Mouse (Mus musculus) lung, postnatal 0 days (tissue): ENCODE measurements at regions not wholly inside any gene's neighbourhood (a gene's known extent, or its start where the extent isn't known, plus 50 kb on each side); places are given as distances from the start of the nearest gene placed in this dataset.
A peak's percentile ranks its signal among the peaks of the same experiment; 100 is the strongest.

ENCODE experiments used
- ATAC-seq: fragments of 200-750 bp; cut with Nextera tagmentation; 2 replicates; pipeline ENCODE4 v1.8.0; 2017; ENCODE audit warnings: moderate library complexity
- DNase-seq: peaks from one replicate; pipeline ENCODE4 v3.0.0-alpha.2; 2016; ENCODE audit warnings: low spot score
- H3K27ac ChIP-seq: fragments of 300-500 bp; sonication (generic); 2 replicates; pipeline ENCODE4 v1.5.1; 2014; ENCODE audit warnings: antibody characterized with exemption, mild to moderate bottlenecking, low read length, mixed read lengths
- H3K27me3 ChIP-seq: fragments of 300-500 bp; sonication (generic); replicated peaks from 2 replicates; pipeline ENCODE4 v1.6.1; 2014; ENCODE audit warnings: low read length, mixed read lengths; ENCODE audit not compliant: insufficient read depth
- H3K36me3 ChIP-seq: fragments of 300-500 bp; sonication (generic); 2 replicates; pipeline ENCODE4 v1.6.1; 2014; ENCODE audit warnings: low read length, mixed read lengths; ENCODE audit not compliant: insufficient read depth
- H3K4me1 ChIP-seq: fragments of 300-500 bp; sonication (generic); 2 replicates; pipeline ENCODE4 v1.6.1; 2014; ENCODE audit warnings: antibody characterized with exemption, low read depth, low read length, mixed read lengths; ENCODE audit not compliant: insufficient read depth
- H3K4me2 ChIP-seq: fragments of 300-500 bp; sonication (generic); replicated peaks from 2 replicates; pipeline ENCODE4 v1.6.1; 2014; ENCODE audit warnings: low read depth, mild to moderate bottlenecking, low read length, moderate library complexity, mixed read lengths
- H3K4me3 ChIP-seq: fragments of 300-500 bp; sonication (generic); 2 replicates; pipeline ENCODE4 v1.5.1; 2014; ENCODE audit warnings: low read depth, low read length
- H3K9ac ChIP-seq: fragments of 300-500 bp; sonication (generic); replicated peaks from 2 replicates; pipeline ENCODE4 v1.6.1; 2014; ENCODE audit warnings: low read depth, mild to moderate bottlenecking
- H3K9me3 ChIP-seq: fragments of 300-500 bp; sonication (generic); 2 replicates; pipeline ENCODE4 v1.6.1; 2016; ENCODE audit warnings: low read length, mixed read lengths
- CTCF ChIP-seq: IDR thresholded peaks from 2 replicates; pipeline ENCODE4 v1.5.1; 2016; ENCODE audit warnings: antibody characterized with exemption, mild to moderate bottlenecking
- EP300 ChIP-seq: IDR thresholded peaks from 2 replicates; pipeline ENCODE4 v1.6.1; 2016; ENCODE audit warnings: antibody characterized with exemption, mild to moderate bottlenecking, control low read depth
- WGBS: fragments of 180-500 bp; shearing (Covaris S2); extraction: QIAGEN DNeasy Blood & Tissue Kit; methylation state at CpG from one replicate; pipeline ENCODE4 v1.1.7; 2014; 5-methylcytosine and 5-hydroxymethylcytosine counted together

DNA sequence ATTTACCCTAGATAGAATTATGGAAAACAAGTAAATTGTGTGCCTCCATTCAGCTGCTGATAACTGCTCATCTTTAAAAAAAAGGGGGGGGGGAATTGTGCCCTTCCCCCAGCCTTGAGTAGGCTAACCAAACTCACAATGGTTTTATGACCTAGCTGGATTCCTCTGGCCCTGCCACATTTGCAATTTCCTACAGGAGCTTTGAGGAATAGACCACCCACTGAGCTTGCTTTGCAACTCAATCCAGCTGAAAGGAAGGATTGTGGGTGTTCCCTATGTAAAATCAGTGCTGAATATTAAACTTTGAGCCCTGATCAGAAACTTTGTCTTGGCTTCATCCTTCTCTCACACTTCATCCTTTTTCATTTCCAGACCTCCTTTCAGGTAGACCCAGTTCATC lies 365.2 kb upstream of the Xrcc4 start:
- TF ChIP-seq EP300 (no peak), CTCF (no peak)
- no peaks in the 10 kb centered on the region for H3K36me3 ChIP-seq
- no peak for ATAC-seq
- no peak overlapping the region for H3K9ac ChIP-seq
- DNase-seq = no peak
- no peaks in the 10 kb centered on the region for H3K4me1 ChIP-seq
- no peaks in the 10 kb centered on the region for H3K27me3 ChIP-seq
- H3K27ac ChIP-seq = no peak overlapping the region
- no peak overlapping the region for H3K4me3 ChIP-seq
- H3K9me3 ChIP-seq = no peaks in the 10 kb centered on the region
- no peak overlapping the region for H3K4me2 ChIP-seq

- DNase-seq (no peak), ATAC-seq (no peak)
- no peaks in the 10 kb centered on the region for H3K36me3 ChIP-seq
- H3K9ac ChIP-seq = no peak overlapping the region
- H3K9me3 ChIP-seq = no peaks in the 10 kb centered on the region
- TF ChIP-seq EP300 (no peak), CTCF (no peak)
- H3K4me2 ChIP-seq = no peak overlapping the region
- H3K4me1 ChIP-seq = no peaks in the 10 kb centered on the region
- H3K27me3 ChIP-seq = no peaks in the 10 kb centered on the region
- no peak overlapping the region for H3K4me3 ChIP-seq
- no peak overlapping the region for H3K27ac ChIP-seq
- 72% methylated on average over 3 of the region's 3 CpGs for WGBS
These were observed 337.5 kb upstream of the Xrcc4 start for GRCm38 (mm10) chr13:90426901-90427300.

- Histone ChIP-seq H3K4me3 (no peak overlapping the region), H3K9me3 (no peaks in the 10 kb centered on the region), H3K4me1 (no peaks in the 10 kb centered on the region), H3K27me3 (no peaks in the 10 kb centered on the region), H3K36me3 (no peaks in the 10 kb centered on the region), H3K4me2 (no peak overlapping the region), H3K9ac (no peak overlapping the region), H3K27ac (no peak overlapping the region)
- WGBS = 65% methylated on average over 1 of the region's 1 CpGs
- DNase-seq (no peak), ATAC-seq (no peak)
- TF ChIP-seq EP300 (no peak), CTCF (no peak)
These were observed 336.0 kb upstream of the Xrcc4 start for GRCm38 (mm10) chr13:90425379-90425778.

DNA sequence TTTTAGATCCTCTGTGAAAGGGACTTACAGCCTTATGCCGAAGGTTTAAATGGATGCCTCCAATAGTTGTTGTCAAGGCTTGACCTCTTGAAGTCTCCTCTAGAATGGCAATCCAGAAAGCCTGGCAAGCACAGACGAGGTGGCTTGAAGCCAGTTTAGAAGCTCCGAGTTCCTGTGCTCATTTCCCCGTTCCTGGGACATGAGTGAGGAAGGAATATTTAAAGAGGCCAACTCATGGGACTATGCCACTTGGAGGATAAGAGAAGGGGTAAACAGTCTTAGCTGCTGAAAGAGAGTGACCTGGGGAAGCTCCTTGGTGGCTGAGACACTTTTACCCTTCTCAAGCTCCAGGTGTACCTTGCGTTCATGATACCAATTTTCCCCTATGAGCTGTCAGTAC lies 335.1 kb upstream of the Xrcc4 start:
- Histone ChIP-seq H3K36me3 (no peaks in the 10 kb centered on the region), H3K4me3 (no peak overlapping the region), H3K4me1 (no peaks in the 10 kb centered on the region), H3K9me3 (no peaks in the 10 kb centered on the region), H3K4me2 (no peak overlapping the region), H3K27ac (no peak overlapping the region), H3K9ac (no peak overlapping the region), H3K27me3 (no peaks in the 10 kb centered on the region)
- TF ChIP-seq CTCF (no peak), EP300 (no peak)
- DNase-seq (peak; percentile 65), ATAC-seq (peak; percentile 64)
- WGBS = 42% methylated on average over 5 of the region's 5 CpGs

DNA sequence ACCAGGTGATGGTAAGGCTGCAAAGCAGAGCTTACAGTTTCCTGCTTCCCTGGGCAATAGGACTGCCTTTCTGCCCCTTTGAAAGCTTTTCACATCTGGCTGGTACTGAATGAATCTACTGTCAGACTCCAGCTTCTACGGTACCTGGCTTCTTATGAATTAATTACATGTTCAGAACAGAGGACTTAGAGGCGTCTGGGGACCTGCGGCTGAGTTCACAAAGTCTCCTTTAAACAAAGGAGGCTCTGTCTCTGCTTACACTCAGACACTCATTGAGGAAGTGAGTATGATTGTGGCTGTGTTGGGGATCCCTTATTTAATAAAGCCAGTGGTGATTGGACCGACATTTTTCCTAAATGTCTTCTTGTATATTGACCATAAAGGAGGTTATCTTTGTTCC lies 331.6 kb upstream of the Xrcc4 start:
- no peak for DNase-seq

DNA sequence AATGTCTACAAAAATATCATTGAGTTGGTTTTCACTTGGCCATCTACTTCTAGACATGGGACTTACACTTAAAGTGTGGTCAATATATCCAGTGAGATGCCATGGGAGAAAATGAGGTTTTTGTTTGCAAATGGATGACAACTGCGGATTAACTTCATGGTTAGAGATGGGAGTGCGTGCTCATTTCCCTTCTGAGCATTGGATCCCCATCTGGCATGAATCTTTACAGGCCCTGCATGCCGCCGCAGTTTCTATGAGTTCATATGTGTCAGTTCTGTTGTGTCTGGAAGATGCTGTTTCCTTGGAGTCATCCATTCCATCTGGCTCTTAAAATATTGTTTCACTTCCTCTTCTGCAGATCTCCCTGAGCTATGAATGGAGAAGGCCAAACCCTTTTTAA lies 315.0 kb upstream of the Xrcc4 start:
- WGBS = 92% methylated on average over 4 of the region's 4 CpGs
- no peak overlapping the region for H3K9ac ChIP-seq
- H3K4me3 ChIP-seq = no peak overlapping the region
- H3K27ac ChIP-seq = no peak overlapping the region
- no peak overlapping the region for H3K4me2 ChIP-seq
- no peaks in the 10 kb centered on the region for H3K9me3 ChIP-seq
- H3K27me3 ChIP-seq = no peaks in the 10 kb centered on the region
- H3K36me3 ChIP-seq = no peaks in the 10 kb centered on the region
- DNase-seq (no peak), ATAC-seq (no peak)
- no peak for TF ChIP-seq EP300
- no peak for TF ChIP-seq CTCF
- H3K4me1 ChIP-seq = no peaks in the 10 kb centered on the region

More for the DNA sequence above, 331.6 kb upstream of the Xrcc4 start:
- WGBS = 42% methylated on average over 4 of the region's 4 CpGs
- no peaks in the 10 kb centered on the region for H3K9me3 ChIP-seq
- no peak overlapping the region for H3K27ac ChIP-seq
- no peaks in the 10 kb centered on the region for H3K36me3 ChIP-seq
- no peak for ATAC-seq
- no peak overlapping the region for H3K9ac ChIP-seq
- H3K4me2 ChIP-seq = no peak overlapping the region
- H3K4me1 ChIP-seq = no peaks in the 10 kb centered on the region
- H3K27me3 ChIP-seq = no peaks in the 10 kb centered on the region
- H3K4me3 ChIP-seq = no peak overlapping the region
- TF ChIP-seq EP300 (no peak), CTCF (no peak)

GRCm38 (mm10) chr13:90402061-90402460 lies 312.7 kb upstream of the Xrcc4 start:
- no peaks in the 10 kb centered on the region for H3K27me3 ChIP-seq
- no peak overlapping the region for H3K27ac ChIP-seq
- TF ChIP-seq CTCF (no peak), EP300 (no peak)
- WGBS = 71% methylated on average over 1 of the region's 1 CpGs
- DNase-seq = no peak
- no peaks in the 10 kb centered on the region for H3K36me3 ChIP-seq
- no peak for ATAC-seq
- H3K4me1 ChIP-seq = no peaks in the 10 kb centered on the region
- H3K4me3 ChIP-seq = no peak overlapping the region
- H3K9me3 ChIP-seq = no peaks in the 10 kb centered on the region
- H3K9ac ChIP-seq = no peak overlapping the region
- no peak overlapping the region for H3K4me2 ChIP-seq
